Mouse (Mus musculus): Measurements from ENCODE around the gene 1700012A03Rik.

DNA sequence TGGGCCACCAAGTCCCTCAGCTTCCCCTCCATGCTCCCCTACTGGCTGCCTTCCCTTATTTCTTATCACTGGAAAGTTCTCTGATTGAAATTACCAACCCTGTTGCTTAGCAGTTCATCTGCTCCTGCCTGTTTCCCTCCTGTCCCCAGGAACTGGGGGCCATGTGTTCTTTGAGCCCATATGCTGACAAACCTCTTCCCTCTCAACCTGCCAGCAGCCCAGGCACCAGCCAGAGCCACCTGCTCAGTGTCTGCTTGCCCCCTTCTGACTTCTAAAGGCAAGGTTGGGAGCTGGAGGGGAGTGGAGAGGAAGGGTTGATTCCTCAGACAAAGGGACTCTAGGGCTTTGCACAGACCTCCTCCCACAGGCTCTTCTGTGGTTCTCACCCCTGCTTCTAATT, 4.7 kb upstream of the 1700012A03Rik start:
- TF ChIP-seq CTCF (IDR thresholded peaks at IDR 0.05; ENCODE audit: insufficient read depth, low read depth, low read length) (no peak), POLR2A (IDR thresholded peaks at IDR 0.05; ENCODE audit: insufficient read depth, low read depth, low read length) (no peak)

Measured in olfactory bulb, adult 2 months (tissue).